Mouse (Mus musculus) kidney, postnatal 25 days (tissue): ENCODE results near the gene Dnajc25.
A peak's percentile ranks its signal among the peaks of the same experiment; 100 is the strongest.

Experiments used
- DNase-seq, 2 experiments: peaks; one replicate each; pipeline ENCODE4 v3.0.0; 2021; ENCODE audit warnings: mixed read lengths in 2 of 2

Dnajc25 gene

GRCm38 (mm10) chr4:58994762-58995161 is at the start of gene Dnajc25:
Dnajc25 (plus strand) TSS chr4:58995062.
- DNase-seq = no peak

GRCm38 (mm10) chr4:58948391-58948790 is 46.5 kb upstream of the Dnajc25 start:
- no peak for DNase-seq

- no peak for DNase-seq
Measured at GRCm38 (mm10) chr4:58952630-58953029, 42.2 kb upstream of the Dnajc25 start.

- no peak for DNase-seq
Measured at GRCm38 (mm10) chr4:58961719-58962118, 33.1 kb upstream of the Dnajc25 start.

GRCm38 (mm10) chr4:58963271-58963670 is 31.6 kb upstream of the Dnajc25 start:
- no peak for DNase-seq

GRCm38 (mm10) chr4:58965136-58965535 is 29.7 kb upstream of the Dnajc25 start:
- DNase-seq = no peak

GRCm38 (mm10) chr4:58970678-58971077 is 24.2 kb upstream of the Dnajc25 start:
- no peak for DNase-seq

- no peak for DNase-seq
Measured at GRCm38 (mm10) chr4:58975711-58976110, 19.2 kb upstream of the Dnajc25 start.

- no peak for DNase-seq
Measured at GRCm38 (mm10) chr4:58981421-58981820, 13.4 kb upstream of the Dnajc25 start.

- no peak for DNase-seq
Measured at GRCm38 (mm10) chr4:58982806-58983205, 12.1 kb upstream of the Dnajc25 start.

- DNase-seq = peak; percentile 76 to 88
Measured at GRCm38 (mm10) chr4:58985157-58985648, 9.7 kb upstream of the Dnajc25 start.

GRCm38 (mm10) chr4:58986540-58987190 is 8.2 kb upstream of the Dnajc25 start, which contains the start of gene Ptgr1:
Ptgr1 (minus strand) TSS chr4:58987119.
- DNase-seq = peak; percentile 93 to 94

- DNase-seq = peak; percentile 44 to 65
Measured at GRCm38 (mm10) chr4:58989303-58989898, 5.5 kb upstream of the Dnajc25 start.

- DNase-seq = no peak
Measured at GRCm38 (mm10) chr4:58990609-58991434, 4.0 kb upstream of the Dnajc25 start.

GRCm38 (mm10) chr4:58992195-58992594 is 2.7 kb upstream of the Dnajc25 start:
- DNase-seq = no peak

- no peak for DNase-seq
Measured at GRCm38 (mm10) chr4:58995251-58995693, 410 bp downstream of the Dnajc25 start.

GRCm38 (mm10) chr4:58997081-58997480 is 2.2 kb downstream of the Dnajc25 start:
- DNase-seq = peak; percentile 62 to 81

GRCm38 (mm10) chr4:58998688-58999087 is 3.8 kb downstream of the Dnajc25 start:
- no peak for DNase-seq

GRCm38 (mm10) chr4:58999686-59000085 is 4.8 kb downstream of the Dnajc25 start:
- peak; percentile 81 to 85 for DNase-seq

GRCm38 (mm10) chr4:59000614-59001013 is 5.8 kb downstream of the Dnajc25 start:
- peak; percentile 41 to 62 for DNase-seq

GRCm38 (mm10) chr4:59002948-59003805 is 8.3 kb downstream of the Dnajc25 start, which contains the start of gene Gm20503:
Gm20503 (plus strand) TSS chr4:59003210.
- peak; percentile 91 to 96 for DNase-seq

- no peak for DNase-seq
Measured at GRCm38 (mm10) chr4:59003806-59004200, 8.9 kb downstream of the Dnajc25 start.
